Mouse (Mus musculus) E14TG2a.4 (cell line): ENCODE data around the gene Haus6.
"Not testable (repeated sequence)": the region's sequence is repeated elsewhere in the genome, so short reads cannot be mapped to it uniquely, and the experiment has no call there.

Experiments
- H3K27me3 ChIP-seq: 2 replicates; pipeline ENCODE4 v1.6.1; 2014; ENCODE audit warnings: low read length, control low read depth; ENCODE audit not compliant: insufficient read depth
- H3K36me3 ChIP-seq: 2 replicates; pipeline ENCODE4 v1.6.1; 2014; ENCODE audit warnings: low read length, control low read depth; ENCODE audit not compliant: insufficient read depth
- H3K4me1 ChIP-seq: replicated peaks from 2 replicates; pipeline ENCODE4 v1.6.1; 2014; ENCODE audit warnings: low read depth, low read length, control low read depth
- H3K4me3 ChIP-seq: replicated peaks from 2 replicates; pipeline ENCODE4 v1.5.1; 2014; ENCODE audit warnings: mild to moderate bottlenecking, low read length
- H3K9me3 ChIP-seq: 2 replicates; pipeline ENCODE4 v1.6.1; 2014; ENCODE audit warnings: low read length, control low read depth
- CTCF ChIP-seq: conservative IDR thresholded peaks from 2 replicates; pipeline ENCODE4 v1.5.1; 2014; ENCODE audit warnings: low read length
- NANOG ChIP-seq: IDR thresholded peaks from 2 replicates; pipeline ENCODE4 v1.6.1; 2014; ENCODE audit warnings: borderline replicate concordance, low read length, mixed read lengths
- POU5F1 ChIP-seq: IDR thresholded peaks from 2 replicates; pipeline ENCODE4 v1.6.1; 2014; ENCODE audit warnings: low read length, borderline replicate concordance

Gene Haus6

DNA sequence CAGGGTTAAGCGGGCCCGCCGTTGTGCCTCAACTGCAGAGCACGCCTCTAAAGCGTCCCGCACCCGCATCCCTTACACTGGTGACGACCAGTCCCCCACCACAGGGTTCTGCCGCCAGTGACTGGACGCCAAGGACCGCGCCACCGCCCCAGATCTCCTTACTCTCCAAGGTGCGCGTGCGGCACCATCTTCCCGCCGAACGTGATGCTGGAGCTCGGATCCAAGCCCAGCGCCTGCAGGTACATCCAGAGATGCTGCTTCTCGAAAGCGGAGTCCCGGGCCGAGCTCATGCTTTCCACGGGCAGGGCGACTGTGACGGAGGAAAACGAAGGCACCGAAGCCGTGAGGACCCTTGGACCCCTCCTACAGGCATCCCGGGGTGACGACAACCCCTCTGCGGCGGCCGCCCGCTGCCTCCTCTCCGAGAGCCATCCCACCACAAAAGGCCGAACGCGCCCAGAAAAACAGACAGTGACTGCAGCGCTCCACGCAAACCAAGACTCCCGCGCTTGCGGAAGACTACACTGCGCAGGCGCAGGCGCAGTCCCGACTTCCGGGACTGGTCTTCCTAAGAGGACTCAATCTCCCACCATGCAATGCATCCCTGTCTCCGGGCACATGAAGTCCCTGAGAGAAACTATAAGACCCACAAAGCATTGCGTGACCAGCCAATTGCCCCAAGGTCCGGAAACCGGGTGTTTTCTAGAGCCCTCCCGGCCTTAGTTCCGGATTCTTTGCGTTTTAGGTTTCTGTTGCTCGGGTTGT is at the start of gene Haus6:
Haus6 (minus strand) TSS at position 532 of the 765 bp plus-strand sequence.
- no peaks in the 10 kb centered on the region for H3K27me3 ChIP-seq
- peaks cover 39% of the 10 kb centered on the region for H3K4me1 ChIP-seq
- H3K36me3 ChIP-seq, result peaks cover 24% of the 10 kb centered on the region
- H3K9me3 ChIP-seq, result no peaks in the 10 kb centered on the region
- peak within 1 kb of the TSS; percentile 97 for H3K4me3 ChIP-seq
- TF ChIP-seq NANOG, result no peak

DNA sequence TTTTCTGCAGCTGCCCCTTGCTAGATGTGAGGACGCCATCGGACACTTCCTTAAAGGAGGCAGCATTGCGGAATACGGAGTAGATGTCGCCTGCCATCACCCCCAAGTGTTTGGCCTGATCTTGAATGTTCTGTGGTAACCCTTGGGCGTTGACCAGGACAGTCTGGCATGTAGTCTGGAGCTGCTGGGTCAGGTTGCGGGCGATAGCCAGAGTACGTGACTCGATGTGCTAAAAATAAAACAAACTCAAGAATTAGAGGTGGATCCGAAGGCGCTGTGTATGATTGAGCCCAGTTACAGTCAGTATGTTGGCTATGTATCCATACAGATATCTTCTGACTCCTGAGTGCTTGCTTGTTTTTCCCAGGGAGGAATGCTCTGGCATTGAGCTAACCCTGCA is 45.3 kb upstream of the Haus6 start:
- Histone ChIP-seq H3K4me3 (no peak overlapping the region), H3K36me3 (peaks cover 33% of the 10 kb centered on the region), H3K4me1 (no peaks in the 10 kb centered on the region), H3K27me3 (no peaks in the 10 kb centered on the region), H3K9me3 (no peaks in the 10 kb centered on the region)
- TF ChIP-seq POU5F1 (no peak), NANOG (no peak), CTCF (no peak)

- peaks cover 29% of the 10 kb centered on the region for H3K36me3 ChIP-seq
- not testable (repeated sequence) for H3K27me3 ChIP-seq, H3K4me1 ChIP-seq, H3K4me3 ChIP-seq, H3K9me3 ChIP-seq
Observed at GRCm38 (mm10) chr4:86656410-86656809, 44.6 kb upstream of the Haus6 start.

DNA sequence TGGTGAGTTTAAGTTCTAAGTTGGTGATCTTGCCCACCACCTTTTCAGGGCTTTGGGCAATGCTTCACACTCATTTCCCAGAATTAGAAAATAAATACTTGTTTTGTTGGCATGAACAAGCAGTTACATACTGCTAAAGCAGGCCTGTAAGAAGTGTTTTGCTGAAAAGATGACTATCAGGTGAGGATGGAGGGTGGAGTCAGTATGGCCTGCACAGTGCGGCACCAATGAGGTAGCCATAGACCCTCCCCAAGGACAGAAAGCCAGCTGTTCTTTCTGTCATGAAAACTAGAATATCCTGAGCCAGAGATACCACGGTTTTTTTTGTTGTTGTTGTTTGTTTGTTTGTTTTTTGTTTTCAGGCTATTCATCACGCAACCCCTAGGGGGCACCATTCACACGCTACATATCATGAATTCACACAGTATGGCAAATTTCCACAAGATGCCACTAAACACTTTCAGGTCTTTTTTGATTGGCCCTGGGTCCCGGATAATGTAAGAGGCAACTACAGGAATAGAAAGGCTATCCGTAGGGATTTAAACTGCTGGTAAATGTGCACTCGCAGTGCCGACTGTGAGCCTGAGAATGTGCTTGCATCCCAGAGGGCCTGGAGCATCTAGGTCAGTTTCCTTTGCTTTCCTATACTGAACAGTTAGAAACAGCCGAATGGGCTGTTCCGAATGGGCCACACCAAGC is 40.0 kb upstream of the Haus6 start:
- H3K4me3 ChIP-seq, result no peak overlapping the region
- TF ChIP-seq CTCF (peak; percentile 70), POU5F1 (no peak), NANOG (no peak)
- H3K9me3 ChIP-seq, result peaks cover 11% of the 10 kb centered on the region
- H3K36me3 ChIP-seq, result peaks cover 3% of the 10 kb centered on the region
- no peaks in the 10 kb centered on the region for H3K4me1 ChIP-seq
- H3K27me3 ChIP-seq, result no peaks in the 10 kb centered on the region

DNA sequence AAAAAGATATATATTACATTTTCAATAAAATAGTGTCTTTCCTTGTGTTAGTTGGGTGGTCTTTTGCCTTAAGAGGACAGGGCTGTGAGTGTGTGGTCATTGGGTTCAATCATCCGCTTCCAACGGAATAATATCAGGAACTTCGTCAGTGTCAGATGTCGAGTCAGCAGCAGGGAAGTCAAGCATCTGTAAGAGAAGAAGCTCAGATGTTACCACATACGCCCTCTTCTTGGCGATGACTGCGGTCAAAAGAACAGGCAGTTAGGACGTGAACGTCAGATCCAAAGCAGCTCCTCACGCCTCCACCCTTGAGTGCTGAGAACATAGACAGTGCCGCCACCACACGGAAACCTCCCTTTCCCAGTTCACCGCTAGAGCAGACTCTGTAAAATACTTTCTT is 36.5 kb upstream of the Haus6 start:
- H3K36me3 ChIP-seq, H3K27me3 ChIP-seq, H3K4me3 ChIP-seq, H3K4me1 ChIP-seq: not testable (repeated sequence)
- peaks cover 38% of the 10 kb centered on the region for H3K9me3 ChIP-seq

DNA sequence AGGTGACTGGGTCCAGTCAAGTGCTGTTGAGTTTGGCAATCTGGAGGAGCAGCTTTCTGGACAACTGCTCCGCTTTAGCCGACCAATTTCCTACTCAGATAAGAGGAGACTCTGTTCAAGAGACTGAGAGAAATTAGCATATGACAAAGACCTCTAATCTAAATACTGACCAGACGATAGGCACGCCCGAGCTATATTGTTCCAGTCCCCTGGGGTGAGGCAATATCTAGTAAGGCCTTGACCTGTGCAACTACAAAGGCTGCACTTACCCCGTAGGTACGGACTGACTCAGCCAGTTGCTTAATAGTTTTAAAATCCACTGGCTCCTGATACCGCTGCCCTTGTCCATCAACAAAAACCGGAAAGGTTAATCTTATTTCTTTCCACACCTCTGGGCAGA is 25.7 kb upstream of the Haus6 start:
- H3K36me3 ChIP-seq, H3K4me1 ChIP-seq, H3K4me3 ChIP-seq, H3K27me3 ChIP-seq: not testable (repeated sequence)
- peaks cover 23% of the 10 kb centered on the region for H3K9me3 ChIP-seq

GRCm38 (mm10) chr4:86634873-86635272 is 23.0 kb upstream of the Haus6 start:
- not testable (repeated sequence) for H3K36me3 ChIP-seq, H3K27me3 ChIP-seq, H3K4me1 ChIP-seq, H3K4me3 ChIP-seq
- peaks cover 23% of the 10 kb centered on the region for H3K9me3 ChIP-seq

GRCm38 (mm10) chr4:86634312-86634711 is 22.5 kb upstream of the Haus6 start:
- not testable (repeated sequence) for H3K27me3 ChIP-seq, H3K36me3 ChIP-seq, H3K4me1 ChIP-seq, H3K4me3 ChIP-seq
- peaks cover 23% of the 10 kb centered on the region for H3K9me3 ChIP-seq

DNA sequence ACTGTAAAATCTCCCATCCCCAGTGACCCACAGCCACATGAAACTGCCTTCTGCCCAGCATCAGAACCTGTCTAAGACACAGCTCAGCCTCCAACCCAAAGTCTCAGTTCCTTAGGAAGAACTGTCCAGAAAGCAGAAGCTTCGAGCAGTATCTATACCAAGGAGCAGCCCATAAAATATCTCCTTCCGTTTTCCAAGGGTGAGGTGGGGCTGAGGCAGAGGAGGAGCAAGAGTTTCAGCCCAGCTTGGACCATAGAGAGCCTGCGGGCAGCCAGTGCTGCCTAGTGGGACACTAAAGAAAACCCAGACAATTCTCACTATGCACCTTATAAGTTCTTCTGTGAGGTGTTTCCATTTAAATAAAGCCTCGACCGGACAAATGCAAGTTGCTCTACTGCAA is 20.7 kb upstream of the Haus6 start:
- H3K9me3 ChIP-seq, H3K27me3 ChIP-seq, H3K4me1 ChIP-seq, H3K4me3 ChIP-seq, H3K36me3 ChIP-seq: not testable (repeated sequence)

DNA sequence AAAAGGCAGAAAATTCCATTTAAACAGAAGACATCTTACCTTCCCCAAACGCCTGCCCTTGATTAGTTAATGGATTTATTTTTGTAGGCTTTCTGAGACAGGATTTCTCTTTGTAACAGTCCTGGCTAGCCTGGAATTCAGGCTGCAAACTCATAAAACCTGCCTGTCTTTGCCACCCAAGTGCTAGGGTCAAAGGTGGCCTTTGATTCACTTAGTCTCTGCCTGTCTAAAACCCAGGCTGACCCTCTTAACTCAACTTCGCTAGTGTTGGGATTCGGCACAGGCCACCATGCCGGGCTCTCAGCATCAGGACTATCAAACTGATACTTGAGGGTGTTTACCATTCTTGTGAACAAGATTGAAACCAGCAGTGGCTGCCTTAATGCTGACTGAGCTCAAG is 20.0 kb upstream of the Haus6 start:
- H3K9me3 ChIP-seq, result peaks cover 2% of the 10 kb centered on the region
- no peaks in the 10 kb centered on the region for H3K27me3 ChIP-seq
- H3K36me3 ChIP-seq, result no peaks in the 10 kb centered on the region
- TF ChIP-seq POU5F1, result no peak
- TF ChIP-seq NANOG, result no peak
- no peak for TF ChIP-seq CTCF
- no peak overlapping the region for H3K4me3 ChIP-seq
- H3K4me1 ChIP-seq, result peaks cover 10% of the 10 kb centered on the region; the same call in 1 of the 2 replicates

- not testable (repeated sequence) for H3K4me1 ChIP-seq, H3K9me3 ChIP-seq, H3K36me3 ChIP-seq, H3K27me3 ChIP-seq, H3K4me3 ChIP-seq
Observed at GRCm38 (mm10) chr4:86626496-86626895, 14.6 kb upstream of the Haus6 start.
